Mouse (Mus musculus) bone marrow macrophage, adult 2 months (primary cell): ENCODE results near the gene Tmprss6.

Experiments
- CTCF ChIP-seq: IDR thresholded peaks from 2 replicates; pipeline ENCODE4 v1.5.1; 2012; ENCODE audit warnings: low read depth, mild to moderate bottlenecking, low read length, moderate library complexity
- POLR2A ChIP-seq: IDR thresholded peaks from 2 replicates; pipeline ENCODE4 v1.6.1; 2012; ENCODE audit warnings: mild to moderate bottlenecking, low read depth, low read length, borderline replicate concordance

- TF ChIP-seq CTCF (no peak), POLR2A (no peak)
Measured at GRCm38 (mm10) chr15:78390855-78391254, 77.6 kb downstream of the Tmprss6 start.
